Mouse (Mus musculus): ENCODE data around the gene Zscan2.

Zscan2 gene

DNA sequence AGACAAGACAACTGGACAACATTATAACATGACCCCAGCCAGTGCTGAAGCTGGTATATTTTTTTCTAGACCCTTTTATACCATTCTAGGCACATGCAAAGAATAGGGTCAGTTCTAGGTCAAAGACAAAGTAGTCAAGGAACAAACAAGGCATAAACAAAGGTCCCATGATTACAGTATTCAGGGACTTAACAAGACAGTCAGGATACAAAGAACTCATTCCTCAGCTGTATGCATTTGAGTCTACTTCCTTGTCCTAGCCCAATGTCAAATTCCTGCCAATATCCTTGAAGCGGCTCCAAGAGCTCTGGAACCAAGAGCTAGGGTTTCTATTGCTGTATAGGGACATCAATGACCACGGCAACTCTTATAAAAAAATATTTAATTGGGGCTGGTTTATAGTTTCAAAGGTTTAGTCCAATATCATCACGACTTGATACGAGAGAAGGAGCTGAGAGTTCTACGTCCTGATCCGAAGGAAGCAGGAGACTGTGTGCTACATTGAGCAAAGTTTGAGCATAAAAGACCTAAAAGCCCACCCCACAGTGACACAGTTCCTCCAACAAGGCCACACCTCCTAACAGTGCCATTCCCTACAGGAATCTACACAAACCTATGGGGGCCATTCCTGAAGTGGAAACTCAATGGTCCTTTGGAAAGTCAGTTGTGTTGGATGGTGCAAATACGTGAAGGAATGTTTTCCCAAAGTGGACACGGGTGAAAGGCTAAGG lies 16.6 kb upstream of the Zscan2 start:
- DNase-seq: no peak

GRCm38 (mm10) chr7:80844691-80845090 lies 16.0 kb upstream of the Zscan2 start:
- no peak for DNase-seq

- DNase-seq: peak; percentile 97
Measured at GRCm38 (mm10) chr7:80845621-80846279, 15.0 kb upstream of the Zscan2 start.

DNA sequence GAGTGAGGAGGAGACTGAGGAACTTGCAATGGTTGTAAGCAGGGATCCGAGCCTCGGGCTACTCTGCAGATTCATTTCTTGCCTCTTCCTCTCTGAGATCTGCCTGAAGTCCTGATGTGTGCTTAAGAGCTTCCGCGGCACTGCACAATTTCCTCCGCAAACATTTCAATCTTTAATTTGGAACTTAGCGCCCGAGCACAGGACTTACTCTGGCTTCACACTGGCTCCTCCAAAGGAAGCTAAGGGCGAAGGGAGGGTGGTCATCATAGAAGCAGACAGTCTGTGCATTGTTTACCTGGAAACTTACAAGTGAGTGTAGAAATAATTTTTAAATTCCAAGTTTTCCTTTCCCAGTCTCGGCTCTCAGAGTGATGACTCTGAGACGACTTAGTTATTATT lies 14.4 kb upstream of the Zscan2 start:
- no peak for DNase-seq

DNA sequence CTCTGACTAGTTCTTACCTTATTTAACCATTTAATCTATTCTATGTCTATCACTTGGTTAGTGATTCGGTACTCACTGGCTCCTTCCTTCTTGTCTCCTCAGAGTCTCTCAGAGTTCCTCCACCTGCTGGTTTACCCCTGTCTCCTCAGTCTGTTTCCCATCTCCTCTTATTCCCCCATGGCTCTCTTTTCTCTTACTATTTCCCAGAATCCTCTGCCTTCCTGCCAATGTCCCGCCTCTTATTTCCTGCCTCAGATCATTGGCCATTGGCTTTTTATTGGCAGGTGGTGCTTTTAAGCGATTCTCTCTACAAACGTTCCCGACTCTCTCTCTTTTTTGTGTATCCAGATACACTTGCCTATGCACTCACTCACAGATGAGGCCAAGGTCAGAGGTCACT lies 14.0 kb upstream of the Zscan2 start:
- no peak for DNase-seq

GRCm38 (mm10) chr7:80849267-80849666 lies 11.5 kb upstream of the Zscan2 start:
- no peak for DNase-seq

DNA sequence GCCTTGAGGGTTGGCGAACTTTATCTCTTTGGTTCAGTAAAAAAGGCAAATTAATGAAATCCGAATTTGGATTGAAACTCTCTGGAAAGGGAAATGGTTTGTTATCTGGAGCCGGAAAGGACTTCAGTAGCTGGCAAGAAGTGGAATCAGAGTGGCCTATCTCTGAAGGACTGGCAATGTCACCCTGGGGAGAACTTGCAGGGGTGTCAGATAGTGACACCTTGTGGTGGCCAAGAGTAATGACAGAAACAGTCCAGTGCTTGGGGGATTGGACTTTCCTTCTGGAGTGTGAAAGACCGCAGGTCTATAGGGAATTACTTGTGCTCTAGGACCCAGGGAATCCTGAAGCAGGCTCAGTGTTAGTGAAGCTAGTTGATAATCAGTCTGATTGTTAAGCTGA lies 11.0 kb upstream of the Zscan2 start:
- DNase-seq: peak; percentile 92

DNA sequence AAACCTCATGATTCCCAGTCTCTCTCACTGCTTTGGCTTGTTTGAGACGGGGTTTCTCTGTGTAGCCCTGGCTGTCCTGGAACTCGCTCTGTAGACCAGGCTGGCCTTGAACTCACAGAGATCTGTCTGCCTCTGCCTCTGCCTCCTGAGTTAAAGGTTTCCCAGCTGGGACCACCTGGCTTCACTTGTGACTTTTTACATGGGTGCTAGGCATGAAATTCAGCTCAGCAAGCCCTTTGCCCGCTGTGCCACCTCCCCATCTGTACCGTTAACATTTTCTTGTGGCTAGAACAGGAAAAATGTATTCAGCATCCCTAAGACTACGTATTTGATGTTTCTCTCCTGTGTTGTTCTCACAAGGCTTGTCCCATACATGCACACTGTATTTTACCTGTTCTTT lies 10.2 kb upstream of the Zscan2 start:
- DNase-seq: no peak

- no peak for DNase-seq
Measured at GRCm38 (mm10) chr7:80853218-80853617, 7.5 kb upstream of the Zscan2 start.

GRCm38 (mm10) chr7:80855316-80855715 lies 5.4 kb upstream of the Zscan2 start:
- no peak for DNase-seq

DNA sequence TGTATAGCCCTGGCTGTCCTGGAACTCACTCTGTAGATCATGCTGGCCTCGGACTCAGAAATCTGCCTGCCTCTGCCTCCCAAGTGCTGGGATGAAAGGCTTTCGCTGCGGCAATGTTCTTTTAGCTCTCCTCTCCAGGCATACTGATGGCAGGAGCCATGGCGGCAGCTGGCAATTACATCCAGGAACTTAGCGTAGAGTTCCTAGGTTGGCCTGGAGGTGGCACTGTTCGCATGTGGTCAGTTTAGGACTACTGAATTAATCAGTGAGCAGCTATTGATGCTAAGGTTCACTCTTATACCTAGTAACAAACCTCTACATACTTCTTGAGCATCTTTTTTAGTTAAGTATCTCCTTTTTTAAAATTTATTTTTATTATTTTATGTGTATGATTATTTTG lies 3.5 kb upstream of the Zscan2 start:
- peak; percentile 95 for DNase-seq

DNA sequence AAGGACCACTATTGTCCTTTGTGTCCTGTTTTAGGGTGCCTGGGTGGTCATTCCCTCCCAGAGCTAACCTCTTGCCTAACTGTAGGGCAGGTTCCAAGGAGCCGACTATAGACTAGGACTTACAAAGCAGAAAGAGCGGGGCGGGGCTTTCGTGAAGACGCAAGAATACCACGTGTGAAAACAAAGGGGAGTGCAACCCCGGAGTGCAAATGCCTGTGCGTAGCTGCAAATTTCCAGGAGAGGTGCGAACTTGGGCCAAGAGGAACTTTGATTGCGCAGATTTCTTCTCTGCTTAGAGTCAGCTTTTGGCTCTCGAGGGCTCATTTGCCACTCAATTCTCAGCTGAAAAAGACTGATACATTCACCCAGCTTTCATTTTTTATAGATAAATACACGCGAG lies 493 bp upstream of the Zscan2 start:
- peak; percentile 97 for DNase-seq

- DNase-seq: no peak
Measured at GRCm38 (mm10) chr7:80862475-80862874, 1.8 kb downstream of the Zscan2 start.

GRCm38 (mm10) chr7:80863520-80863919 lies 2.8 kb downstream of the Zscan2 start:
- peak; percentile 86 for DNase-seq

DNA sequence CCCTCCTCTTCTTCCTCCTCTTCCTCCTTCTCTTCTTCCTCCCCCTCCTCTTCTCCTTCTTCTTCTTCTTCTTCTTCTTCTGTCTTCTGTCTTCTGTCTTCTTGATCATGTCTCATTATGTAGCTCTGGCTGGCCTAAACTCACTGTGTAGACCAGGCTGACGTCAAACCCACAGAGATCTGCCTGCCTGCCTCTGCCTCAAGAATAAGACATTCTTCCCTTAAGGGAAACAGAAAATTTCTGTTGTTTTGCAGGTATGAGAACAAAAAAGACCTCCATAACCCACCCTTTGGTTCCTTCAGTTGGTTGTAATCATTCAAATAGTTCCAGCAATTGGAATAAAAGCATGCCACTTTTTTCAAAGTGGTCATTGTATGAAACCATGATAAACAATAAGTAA lies 3.4 kb downstream of the Zscan2 start:
- no peak for DNase-seq

GRCm38 (mm10) chr7:80864831-80865230 lies 4.1 kb downstream of the Zscan2 start:
- peak; percentile 95 for DNase-seq

GRCm38 (mm10) chr7:80865521-80865920 lies 4.8 kb downstream of the Zscan2 start:
- no peak for DNase-seq

DNA sequence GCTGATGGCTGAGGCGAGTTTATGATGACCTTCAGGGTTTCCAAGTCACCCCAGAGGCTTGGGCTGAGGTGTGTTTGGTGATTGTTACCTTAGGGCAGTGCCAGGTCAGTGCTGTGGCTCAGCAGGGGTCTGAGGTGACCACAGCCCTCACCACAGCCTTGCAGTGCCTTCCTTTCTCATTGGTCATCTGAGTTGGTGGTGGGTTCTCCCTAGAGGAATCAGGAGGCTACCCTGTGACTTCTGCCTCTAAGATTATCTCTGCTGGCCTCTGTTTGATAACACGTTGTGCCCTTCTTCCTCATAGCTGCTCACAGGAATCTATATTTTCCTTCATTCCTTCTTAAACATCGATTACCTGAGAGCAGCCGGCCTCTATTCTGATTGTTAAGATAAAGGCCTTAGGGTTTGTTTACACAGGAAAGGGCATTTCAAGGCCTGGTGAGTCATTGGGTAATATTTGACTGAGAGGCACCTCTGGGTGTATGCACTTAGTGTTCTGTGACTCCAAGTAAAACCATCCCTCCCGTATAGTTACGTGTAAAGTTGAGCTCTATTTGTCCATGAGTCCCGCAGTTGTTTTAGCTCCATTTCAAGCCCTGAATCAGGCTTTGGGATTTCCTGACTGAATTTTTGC lies 5.9 kb downstream of the Zscan2 start:
- DNase-seq: no peak

DNA sequence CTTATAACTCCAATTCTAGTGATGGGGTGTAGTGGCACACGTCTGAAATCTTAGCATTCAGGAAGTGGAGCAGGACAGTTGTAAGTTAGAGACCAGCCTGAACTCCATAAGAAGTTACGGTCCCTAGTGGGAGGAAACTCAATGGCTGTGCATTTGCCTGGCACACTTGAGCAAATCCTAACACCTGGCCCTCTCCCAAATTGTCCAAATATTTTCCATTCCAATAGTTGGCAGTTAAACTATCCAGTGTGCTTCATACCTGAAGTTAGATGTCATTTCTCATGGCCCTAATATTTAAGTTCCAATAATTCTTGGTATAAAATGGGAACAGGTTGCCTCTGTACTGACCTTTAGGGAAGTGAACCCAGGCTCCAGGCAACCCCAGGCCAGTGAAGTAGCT lies 8.0 kb downstream of the Zscan2 start:
- DNase-seq: no peak

- no peak for DNase-seq
Measured at GRCm38 (mm10) chr7:80873038-80873437, 12.3 kb downstream of the Zscan2 start.

DNA sequence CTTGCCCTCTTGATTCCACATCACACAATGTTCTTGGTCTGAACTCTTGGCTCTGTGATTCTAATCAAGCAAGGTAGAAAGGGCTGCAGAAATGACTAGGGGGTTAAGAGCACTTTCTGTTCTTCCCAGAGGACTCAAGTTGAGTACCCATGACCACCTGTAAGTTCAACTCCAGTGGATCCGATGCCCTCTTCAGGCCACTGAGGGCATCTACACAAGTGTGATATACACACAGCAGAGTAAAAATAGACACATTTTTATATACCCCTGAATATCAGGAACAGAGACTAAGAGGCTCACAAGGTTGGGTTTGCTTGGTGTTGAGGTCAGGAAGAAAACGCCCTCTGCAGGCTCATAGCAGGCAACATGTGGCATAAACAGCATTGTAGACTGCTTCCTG lies 12.9 kb downstream of the Zscan2 start:
- DNase-seq: no peak

- DNase-seq: no peak
Measured at GRCm38 (mm10) chr7:80875727-80876126, 15.0 kb downstream of the Zscan2 start.

DNA sequence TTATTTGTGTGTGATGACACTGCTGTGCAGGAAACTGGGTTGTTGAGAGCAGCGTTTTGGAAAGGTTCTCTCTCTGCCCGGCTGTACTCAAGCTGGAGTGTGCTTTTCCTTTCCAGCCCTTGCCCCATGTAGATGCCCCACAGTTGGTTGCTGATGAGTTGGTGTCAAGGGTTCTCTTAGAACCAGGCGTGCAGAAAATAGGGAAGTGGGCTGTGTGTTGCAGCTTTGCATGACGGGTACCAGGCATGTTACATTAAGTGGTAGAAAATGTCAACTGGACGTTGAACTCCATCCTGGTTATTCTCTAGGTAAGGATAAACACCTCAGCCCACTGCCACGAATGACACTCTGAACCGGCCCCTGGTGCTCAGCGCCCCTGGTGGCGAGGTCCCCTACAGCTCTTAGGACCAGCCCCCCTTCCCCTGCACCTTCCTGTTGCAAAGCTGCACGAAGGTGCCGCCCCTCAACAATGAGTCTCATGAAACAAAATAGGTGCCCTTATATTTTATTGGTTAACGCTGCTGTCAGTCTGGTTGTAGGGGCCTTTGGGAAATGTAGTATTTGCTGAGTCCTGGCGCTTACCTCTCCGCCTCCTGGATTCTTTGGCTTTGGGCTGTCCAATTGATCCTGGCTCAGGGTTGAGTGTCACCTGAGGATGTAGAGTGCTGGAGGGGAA lies 22.2 kb downstream of the Zscan2 start:
- peak; percentile 95 for DNase-seq

- DNase-seq: no peak
Measured at GRCm38 (mm10) chr7:80885666-80886065, 24.9 kb downstream of the Zscan2 start.

Measured in heart, adult 11 months (tissue).